Mouse (Mus musculus) bone marrow, adult 2 months (tissue): ENCODE measurements around the gene Trpv2.

Source experiments
- CTCF ChIP-seq: fragments of 200-500 bp; IDR thresholded peaks from 2 replicates; pipeline ENCODE4 v1.5.1; 2011; ENCODE audit warnings: low read length, control low read depth; ENCODE audit not compliant: control insufficient read depth, insufficient read depth
- POLR2A ChIP-seq: fragments of 200-500 bp; IDR thresholded peaks from 2 replicates; pipeline ENCODE4 v1.6.1; 2011; ENCODE audit warnings: low read depth, mild to moderate bottlenecking, control low read depth, low read length, borderline replicate concordance; ENCODE audit not compliant: control insufficient read depth

GRCm38 (mm10) chr11:62603312-62604056, 29.2 kb downstream of the Trpv2 start:
- TF ChIP-seq CTCF (no peak), POLR2A (no peak)
